Mouse (Mus musculus): ENCODE measurements at regions not wholly inside any gene's neighbourhood (a gene's known extent, or its start where the extent isn't known, plus 50 kb on each side); places are given as distances from the start of the nearest gene placed in this dataset.

DNA sequence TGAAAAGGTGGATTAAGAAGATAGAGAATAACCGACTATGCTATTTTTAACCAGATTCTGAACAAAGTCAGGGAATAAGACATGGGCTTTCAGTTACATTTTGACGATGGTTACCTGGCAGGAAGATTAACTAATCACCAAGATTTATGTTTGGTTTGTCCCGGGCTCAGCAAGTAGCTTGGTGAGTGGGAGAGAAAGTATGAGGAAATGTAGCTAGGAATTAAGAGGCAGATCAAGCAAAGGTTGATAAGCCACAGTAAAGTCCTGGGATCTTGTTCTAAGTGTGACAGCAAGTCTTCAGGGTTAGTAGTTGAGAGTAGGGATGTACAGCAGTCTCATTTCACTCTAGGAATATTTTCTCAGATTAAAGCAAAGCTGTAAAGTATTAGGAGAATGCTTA is 149.3 kb upstream of the Nr2f1 start:
- no peaks in the 10 kb centered on the region for H3K27me3 ChIP-seq
- no peak for ATAC-seq (ENCODE audit: insufficient number of reproducible peaks, low FRiP score, low TSS enrichment, low read depth)
- no peaks in the 10 kb centered on the region for H3K36me3 ChIP-seq
- 60% methylated on average over 3 of the region's 3 CpGs for WGBS
- H3K4me1 ChIP-seq: no peaks in the 10 kb centered on the region
- no peak overlapping the region for H3K4me3 ChIP-seq (replicated peaks)
- H3K4me2 ChIP-seq (replicated peaks): no peak overlapping the region
- H3K9ac ChIP-seq: no peak overlapping the region
- no peaks in the 10 kb centered on the region for H3K9me3 ChIP-seq (replicated peaks)
- no peak overlapping the region for H3K27ac ChIP-seq (replicated peaks)

- WGBS: 39% methylated on average over 4 of the region's 4 CpGs
- Histone ChIP-seq H3K4me2 (replicated peaks) (no peak overlapping the region), H3K9me3 (replicated peaks) (no peaks in the 10 kb centered on the region), H3K27ac (replicated peaks) (no peak overlapping the region), H3K9ac (no peak overlapping the region), H3K27me3 (no peaks in the 10 kb centered on the region), H3K36me3 (no peaks in the 10 kb centered on the region), H3K4me3 (replicated peaks) (no peak overlapping the region), H3K4me1 (no peaks in the 10 kb centered on the region)
- ATAC-seq (ENCODE audit: insufficient number of reproducible peaks, low FRiP score, low TSS enrichment, low read depth): no peak
These were observed 125.1 kb upstream of the Nr2f1 start for GRCm38 (mm10) chr13:78324443-78325206.

DNA sequence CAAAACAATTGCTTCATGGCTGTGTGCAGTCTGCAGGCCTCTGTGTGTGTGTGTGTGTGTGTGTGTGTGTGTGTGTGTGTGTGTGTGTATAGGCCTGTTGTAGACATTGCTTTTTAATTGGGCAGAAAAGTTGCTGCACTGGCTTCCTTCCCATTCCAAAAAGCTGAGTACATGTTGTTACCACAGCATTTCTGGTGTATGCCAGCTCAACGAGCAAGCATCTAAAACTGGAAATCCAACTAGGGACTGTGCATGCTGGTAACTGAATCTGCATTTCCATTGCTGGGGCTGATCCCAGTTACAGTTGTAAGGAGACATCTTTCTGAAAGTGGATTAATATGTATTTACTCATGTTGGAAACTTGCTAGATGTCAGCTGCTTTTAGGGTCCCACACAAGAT is 123.6 kb upstream of the Nr2f1 start:
- Histone ChIP-seq H3K4me2 (replicated peaks) (no peak overlapping the region), H3K9me3 (replicated peaks) (no peaks in the 10 kb centered on the region), H3K9ac (no peak overlapping the region), H3K27ac (replicated peaks) (no peak overlapping the region), H3K36me3 (no peaks in the 10 kb centered on the region), H3K4me3 (replicated peaks) (no peak overlapping the region), H3K27me3 (no peaks in the 10 kb centered on the region), H3K4me1 (no peaks in the 10 kb centered on the region)
- 40% methylated on average over 1 of the region's 1 CpGs for WGBS
- ATAC-seq (ENCODE audit: insufficient number of reproducible peaks, low FRiP score, low TSS enrichment, low read depth): no peak

- Histone ChIP-seq H3K9ac (no peak overlapping the region), H3K4me1 (no peaks in the 10 kb centered on the region), H3K9me3 (replicated peaks) (no peaks in the 10 kb centered on the region), H3K4me3 (replicated peaks) (no peak overlapping the region), H3K27ac (replicated peaks) (no peak overlapping the region), H3K27me3 (no peaks in the 10 kb centered on the region), H3K4me2 (replicated peaks) (no peak overlapping the region), H3K36me3 (no peaks in the 10 kb centered on the region)
- WGBS: 76% methylated on average over 2 of the region's 2 CpGs
- no peak for ATAC-seq (ENCODE audit: insufficient number of reproducible peaks, low FRiP score, low TSS enrichment, low read depth)
These were observed 118.9 kb upstream of the Nr2f1 start for GRCm38 (mm10) chr13:78318434-78318833.

GRCm38 (mm10) chr13:78310837-78311236 is 111.3 kb upstream of the Nr2f1 start:
- Histone ChIP-seq H3K4me3 (replicated peaks) (no peak overlapping the region), H3K36me3 (no peaks in the 10 kb centered on the region), H3K9ac (no peak overlapping the region), H3K27me3 (no peaks in the 10 kb centered on the region), H3K4me1 (no peaks in the 10 kb centered on the region), H3K4me2 (replicated peaks) (no peak overlapping the region), H3K27ac (replicated peaks) (no peak overlapping the region), H3K9me3 (replicated peaks) (no peaks in the 10 kb centered on the region)
- ATAC-seq (ENCODE audit: insufficient number of reproducible peaks, low FRiP score, low TSS enrichment, low read depth): no peak
- 19% methylated on average over 3 of the region's 3 CpGs for WGBS
